Mouse (Mus musculus): Measurements from ENCODE around the gene Cnnm3.

Cnnm3 gene

GRCm38 (mm10) chr1:36555798-36556395 is 44.2 kb downstream of the Cnnm3 start:
- POLR2A ChIA-PET: interaction anchor here (0.5 to 5.6 kb wide), 18 partner anchors 8 to 769 kb away, joined by 3 to 57 read pairs (median 6); partner anchors contain the start of genes Ankrd39 (in 3 of the 4), Fam178b (in 1 of the 4) and Gm42417 (in 1 of the 4)
- CTCF ChIA-PET: interaction anchor here (0.6 to 5.5 kb wide), 10 partner anchors 8 to 214 kb away, joined by 3 to 92 read pairs (median 11); partner anchors contain the start of gene Ankrd39 (in 3 of the 4)

GRCm38 (mm10) chr1:36556553-36557456 is 45.1 kb downstream of the Cnnm3 start:
- ChIA-PET POLR2A (interaction anchor here (0.5 to 5.6 kb wide), 30 partner anchors 9 to 768 kb away, joined by 3 to 57 read pairs (median 4); partner anchors contain the start of genes Ankrd39 (in 4 of the 4), Fam178b (in 1 of the 4) and Gm42417 (in 1 of the 4)), CTCF (interaction anchor here (0.6 to 5.5 kb wide), 28 partner anchors 9 to 1114 kb away, joined by 3 to 92 read pairs (median 4); partner anchors contain the start of genes Ankrd39 (in 4 of the 4), Ankrd23 (in 1 of the 4) and Fam178b (in 1 of the 4))

- ChIA-PET POLR2A (interaction anchor here (0.5 to 5.6 kb wide), 40 partner anchors 9 to 1326 kb away, joined by 3 to 57 read pairs (median 4); partner anchors contain the start of genes Ankrd39 (in 4 of the 4), Fam178b (in 1 of the 4), Gm42417 (in 1 of the 4) and Kansl3 (in 1 of the 4)), CTCF (interaction anchor here (0.6 to 5.5 kb wide), 32 partner anchors 9 to 841 kb away, joined by 3 to 92 read pairs (median 4); partner anchors contain the start of genes Ankrd39 (in 4 of the 4), Ankrd23 (in 1 of the 4), Cnnm3 (in 1 of the 4) and Fam178b (in 1 of the 4))
Measured at GRCm38 (mm10) chr1:36557457-36558011, 45.9 kb downstream of the Cnnm3 start.

GRCm38 (mm10) chr1:36558031-36558993 is 46.6 kb downstream of the Cnnm3 start, which contains the start of gene Sema4c:
Sema4c (minus strand) TSS chr1:36558349.
- POLR2A ChIA-PET: interaction anchor here (0.6 to 5.6 kb wide), 50 partner anchors 8 to 1325 kb away, joined by 3 to 57 read pairs (median 4); partner anchors contain the start of genes Ankrd39 (in 4 of the 4), 4933424G06Rik (in 1 of the 4), Fam178b (in 1 of the 4) and Gm42417 (in 1 of the 4)
- CTCF ChIA-PET: interaction anchor here (0.6 to 5.5 kb wide), 25 partner anchors 9 to 842 kb away, joined by 3 to 92 read pairs (median 4); partner anchors contain the start of genes Ankrd39 (in 4 of the 4), Cnnm3 (in 1 of the 4) and Fam178b (in 1 of the 4)

GRCm38 (mm10) chr1:36559256-36559655 is 47.6 kb downstream of the Cnnm3 start:
- POLR2A ChIA-PET: interaction anchor here in 3 of 4 experiments (0.6 to 5.6 kb wide), 19 partner anchors 9 to 483 kb away, joined by 3 to 57 read pairs (median 7); partner anchors contain the start of genes 4933424G06Rik (in 1 of the 3), Ankrd39 (in 1 of the 3) and Fam178b (in 1 of the 3)
- CTCF ChIA-PET: interaction anchor here (0.6 to 5.5 kb wide), 8 partner anchors 9 to 125 kb away, joined by 3 to 92 read pairs (median 14); partner anchors contain the start of gene Ankrd39 (in 4 of the 4)

- ChIA-PET POLR2A (interaction anchor here in 3 of 4 experiments (1.1 to 5.6 kb wide), 12 partner anchors 9 to 124 kb away, joined by 3 to 57 read pairs (median 8); partner anchors contain the start of gene Fam178b (in 1 of the 3)), CTCF (interaction anchor here (0.9 to 5.5 kb wide), 5 partner anchors 12 to 125 kb away, joined by 3 to 92 read pairs (median 25); partner anchors contain the start of gene Ankrd39 (in 4 of the 4))
Measured at GRCm38 (mm10) chr1:36559888-36560287, 48.2 kb downstream of the Cnnm3 start.

GRCm38 (mm10) chr1:36560903-36561302 is 49.2 kb downstream of the Cnnm3 start:
- POLR2A ChIA-PET: interaction anchor here in 2 of 4 experiments (0.6 to 5.6 kb wide), 4 partner anchors 8 to 237 kb away, joined by 3 to 57 read pairs (median 8); partner anchors contain the start of gene Ankrd39 (in 1 of the 2)
- CTCF ChIA-PET: interaction anchor here in 3 of 4 experiments (1.4 to 2.8 kb wide), 4 partner anchors 14 to 186 kb away, joined by 3 to 8 read pairs (median 4); partner anchors contain the start of gene Ankrd39 (in 3 of the 3)

GRCm38 (mm10) chr1:36562388-36562787 is 50.7 kb downstream of the Cnnm3 start:
- ChIA-PET CTCF (interaction anchor here (1.4 to 2.8 kb wide), 4 partner anchors 15 to 16 kb away, joined by 3 to 8 read pairs (median 4); partner anchors contain the start of gene Ankrd39 (in 4 of the 4)), POLR2A (interaction anchor here in 2 of 4 experiments (0.6 to 2.6 kb wide), 3 partner anchors 8 to 178 kb away, joined by 3 to 10 read pairs (median 3); no protein-coding TSS in a partner anchor)

- CTCF ChIA-PET: interaction anchor here in 2 of 4 experiments (1.6 to 2.8 kb wide), 2 partner anchors 16 to 17 kb away, joined by 4 to 8 read pairs; partner anchors contain the start of gene Ankrd39 (in 2 of the 2)
- POLR2A ChIA-PET: interaction anchor here in 2 of 4 experiments (0.6 to 2.6 kb wide), 5 partner anchors 8 to 17 kb away, joined by 3 to 10 read pairs (median 4); partner anchors contain the start of gene Ankrd39 (in 1 of the 2)
Measured at GRCm38 (mm10) chr1:36563197-36563596, 51.5 kb downstream of the Cnnm3 start.

GRCm38 (mm10) chr1:36563632-36564031 is 52.0 kb downstream of the Cnnm3 start:
- POLR2A ChIA-PET: interaction anchor here in 2 of 4 experiments (0.8 to 1.5 kb wide), 4 partner anchors 10 to 32 kb away, joined by 3 to 4 read pairs (median 4); partner anchors contain the start of gene Ankrd39 (in 1 of the 2)
- CTCF ChIA-PET: interaction anchor here in 2 of 4 experiments (0.9 to 2.8 kb wide), 3 partner anchors 16 to 17 kb away, joined by 4 to 8 read pairs (median 4); partner anchors contain the start of gene Ankrd39 (in 2 of the 2)

- POLR2A ChIA-PET: interaction anchor here in 1 of 4 experiments (1.2 to 1.5 kb wide), 2 partner anchors 16 to 31 kb away, joined by 3 to 4 read pairs; no protein-coding TSS in a partner anchor
- CTCF ChIA-PET: interaction anchor here in 2 of 4 experiments (0.9 to 1.6 kb wide), 2 partner anchors 17 kb away, joined by 4 read pairs; partner anchors contain the start of gene Ankrd39 (in 2 of the 2)
Measured at GRCm38 (mm10) chr1:36564101-36564500, 52.4 kb downstream of the Cnnm3 start.

- ChIA-PET POLR2A (interaction anchor here in 2 of 4 experiments (0.7 to 7.3 kb wide), 9 partner anchors 8 to 49 kb away, joined by 3 to 57 read pairs (median 3); partner anchors contain the start of genes Sema4c (in 2 of the 2) and Ankrd39 (in 1 of the 2)), CTCF (interaction anchor here (0.7 to 3.7 kb wide), 7 partner anchors 9 to 686 kb away, joined by 3 to 18 read pairs (median 3); partner anchors contain the start of genes Ankrd39 (in 1 of the 4) and Sema4c (in 1 of the 4))
Measured at GRCm38 (mm10) chr1:36566425-36566824, 54.8 kb downstream of the Cnnm3 start.

- POLR2A ChIA-PET: interaction anchor here (0.6 to 7.3 kb wide), 23 partner anchors 9 to 1296 kb away, joined by 3 to 57 read pairs (median 4); partner anchors contain the start of genes Sema4c (in 3 of the 4) and Ankrd39 (in 1 of the 4)
Measured at GRCm38 (mm10) chr1:36567818-36568603, 56.3 kb downstream of the Cnnm3 start.

GRCm38 (mm10) chr1:36568776-36569175 is 57.1 kb downstream of the Cnnm3 start:
- ChIA-PET POLR2A (interaction anchor here (0.6 to 7.3 kb wide), 23 partner anchors 8 to 1296 kb away, joined by 3 to 57 read pairs (median 4); partner anchors contain the start of genes Sema4c (in 3 of the 4) and Ankrd39 (in 1 of the 4)), CTCF (interaction anchor here in 3 of 4 experiments (0.5 to 3.7 kb wide), 10 partner anchors 10 to 175 kb away, joined by 3 to 28 read pairs (median 4); partner anchors contain the start of genes Ankrd39 (in 2 of the 3) and Sema4c (in 1 of the 3))

More at GRCm38 (mm10) chr1:36567818-36568603, 56.3 kb downstream of the Cnnm3 start:
- CTCF ChIA-PET: interaction anchor here in 3 of 4 experiments (0.5 to 3.7 kb wide), 9 partner anchors 9 to 175 kb away, joined by 3 to 28 read pairs (median 5); partner anchors contain the start of genes Ankrd39 (in 3 of the 3) and Sema4c (in 1 of the 3)
